Mouse (Mus musculus) liver, embryonic 14 days (tissue): ENCODE measurements around the gene Ccdc85b. TPM values are rescaled to one million over a fixed set of nuclear protein-coding genes. Genes with fewer than 3 reads are reported as not detected.

Experiments used
- polyA plus RNA-seq: library from polyadenylated mRNA; depleted of rRNA; stranded (reverse); fragments of >200 nt; gene quantifications from 2 replicates; pipeline ENCODE4 v1.2.3, GENCODE M21; 2012; rRNA removed

Gene Ccdc85b
- polyA plus RNA-seq = 1.2 and 1.4 TPM in 2 replicates

GRCm38 (mm10) chr19:5457746-5458442 lies at the start of gene Ccdc85b:
TSS of gene Ccdc85b (minus strand) at chr19:5457894.

GRCm38 (mm10) chr19:5503687-5504086 lies 46.0 kb upstream of the Ccdc85b start, which contains the start of gene 1700020D05Rik:
TSS of gene 1700020D05Rik (minus strand) at chr19:5503787.

GRCm38 (mm10) chr19:5490313-5490897 lies 32.7 kb upstream of the Ccdc85b start, which contains the start of gene Cfl1:
TSS of gene Cfl1 (plus strand) at chr19:5490455.

GRCm38 (mm10) chr19:5487768-5488550 lies 30.3 kb upstream of the Ccdc85b start, which contains the start of gene Mus81:
TSS of gene Mus81 (minus strand) at chr19:5488402.

GRCm38 (mm10) chr19:5473720-5474119 lies 16.0 kb upstream of the Ccdc85b start, which contains the start of gene Efemp2:
TSS of gene Efemp2 (plus strand) at chr19:5473954.

GRCm38 (mm10) chr19:5468374-5468773 lies 10.7 kb upstream of the Ccdc85b start, which contains the start of gene Ctsw:
TSS of gene Ctsw (minus strand) at chr19:5468507.

GRCm38 (mm10) chr19:5460465-5460911 lies 2.8 kb upstream of the Ccdc85b start, which contains the start of gene Fibp:
TSS of gene Fibp (plus strand) at chr19:5460615.

DNA sequence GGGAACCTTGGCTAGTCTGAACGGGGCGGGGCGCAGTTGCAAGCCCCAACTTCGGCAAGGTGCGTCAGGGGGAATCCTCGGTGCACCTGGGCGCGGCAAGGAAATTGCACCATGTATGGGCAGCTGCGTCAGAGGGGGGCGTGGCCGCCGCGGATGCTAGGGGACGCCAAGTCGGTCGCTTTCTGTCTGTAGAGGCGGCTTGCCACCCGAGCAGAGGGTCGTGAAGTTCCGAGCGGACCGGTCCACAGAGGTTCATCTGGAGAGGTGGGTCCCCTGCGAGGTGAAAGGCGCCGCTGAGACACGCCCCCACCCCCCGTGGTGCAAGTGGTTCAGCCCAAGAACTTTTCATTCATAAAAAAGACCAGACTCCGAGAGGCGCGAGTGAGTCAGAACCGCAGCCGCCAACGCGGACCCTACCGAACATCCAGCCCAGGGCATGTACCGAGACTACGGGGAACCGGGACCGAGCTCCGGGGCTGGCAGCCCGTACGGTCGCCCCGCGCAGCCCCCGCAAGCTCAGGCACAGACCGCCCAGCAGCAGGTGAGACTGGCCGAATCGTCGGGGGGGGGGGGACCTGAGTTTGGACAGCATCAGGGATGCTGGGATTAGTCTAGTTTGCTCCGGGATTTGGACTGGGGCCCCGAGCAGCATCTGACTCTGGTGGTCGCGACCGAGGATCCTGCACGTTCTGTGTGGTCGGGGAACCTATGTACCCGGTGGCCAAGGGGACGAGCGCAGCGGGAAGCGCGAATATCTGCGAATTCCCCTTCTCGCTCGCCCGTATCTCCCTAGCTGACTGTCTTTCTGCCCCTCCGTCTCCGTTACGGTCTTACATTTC lies 10.0 kb downstream of the Ccdc85b start, which contains the start of gene Fosl1:
Gene Fosl1, plus strand, starts transcription at position 33 of the 839 bp plus-strand sequence.

DNA sequence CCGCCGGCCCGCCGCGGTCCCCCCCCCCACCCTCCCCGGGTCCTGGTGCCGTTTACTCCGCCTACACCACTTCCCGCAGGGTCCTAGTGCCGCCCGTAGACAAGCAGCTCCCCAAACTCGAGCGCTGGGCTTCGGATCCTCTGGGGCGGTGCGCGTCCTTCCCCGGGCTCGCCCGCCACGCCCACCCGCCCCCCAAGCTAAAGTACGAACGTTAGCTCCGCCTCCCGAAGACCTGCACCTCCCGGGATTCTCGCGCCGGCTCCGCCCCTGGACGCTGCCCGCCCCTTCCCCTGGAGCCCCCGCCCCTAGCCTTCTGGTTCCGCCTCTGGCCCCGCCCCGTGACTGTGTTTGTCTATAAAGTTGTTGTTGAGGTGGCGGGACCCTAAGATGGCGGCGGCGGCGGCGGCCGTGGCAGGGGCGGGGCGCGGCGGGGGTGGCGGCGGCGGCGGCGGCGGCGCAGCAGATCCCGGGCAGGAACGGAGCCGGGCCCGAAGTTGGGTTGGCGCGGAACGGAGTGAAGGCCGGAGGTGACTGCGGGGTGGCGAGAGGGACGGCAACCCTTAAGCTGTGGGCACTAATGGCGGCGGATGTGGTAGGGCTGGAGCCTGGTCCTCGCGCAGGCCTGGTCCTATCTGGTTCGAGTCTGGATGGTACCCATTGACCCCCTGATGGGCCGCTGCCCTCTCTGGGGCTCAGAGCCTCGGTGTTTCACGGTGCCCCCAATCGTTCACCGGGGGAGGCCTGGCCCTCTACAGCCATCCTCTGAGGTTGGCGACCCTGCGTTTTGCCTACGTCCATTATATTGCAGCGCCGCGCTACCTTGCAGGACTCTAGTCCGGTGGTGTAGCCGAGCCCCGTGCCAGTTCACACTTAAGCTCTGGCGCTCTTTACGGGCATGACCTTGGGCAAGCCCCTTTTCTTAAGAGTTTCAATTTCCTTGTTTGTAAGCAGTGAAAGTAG lies 32.6 kb downstream of the Ccdc85b start, which contains the start of the genes Drap1 and AI837181:
Gene Drap1, minus strand, starts transcription at position 198 of the 960 bp plus-strand sequence.
Gene AI837181, plus strand, starts transcription at position 363 of the 960 bp plus-strand sequence.

Other genes with a start within 250 kb of the Ccdc85b start
- 8.0 and 8.3 TPM in 2 replicates for gene Pacs1, start 184.8 kb downstream of the Ccdc85b start, polyA plus RNA-seq
- gene Sf3b2, start 162.4 kb downstream of the Ccdc85b start, polyA plus RNA-seq = 56.0 and 58.5 TPM in 2 replicates
- 0.03 and 0.08 TPM in 2 replicates for gene Gal3st3, start 159.6 kb downstream of the Ccdc85b start, polyA plus RNA-seq
- not detected in 2 replicates for gene Catsper1, start 122.2 kb downstream of the Ccdc85b start, polyA plus RNA-seq
- 0.11 and 0.12 TPM in 2 replicates for gene Cst6, start 108.3 kb downstream of the Ccdc85b start, polyA plus RNA-seq
- 21.5 and 23.3 TPM in 2 replicates for gene Eif1ad, start 91.2 kb downstream of the Ccdc85b start, polyA plus RNA-seq
- gene Banf1, start 90.7 kb downstream of the Ccdc85b start, polyA plus RNA-seq = 133 and 148 TPM in 2 replicates
- gene Sart1, start 69.2 kb downstream of the Ccdc85b start, polyA plus RNA-seq = 23.3 and 24.9 TPM in 2 replicates
- 0.01 and 0.09 TPM in 2 replicates for gene Tsga10ip, start 55.4 kb downstream of the Ccdc85b start, polyA plus RNA-seq
- gene Drap1, start 32.9 kb downstream of the Ccdc85b start, polyA plus RNA-seq = 68.6 and 80.7 TPM in 2 replicates
- gene AI837181, start 32.8 kb downstream of the Ccdc85b start, polyA plus RNA-seq = 13.6 and 16.4 TPM in 2 replicates
- 0.01 TPM in 1 of 2 replicates, not detected in the other for gene Fosl1, start 10.3 kb downstream of the Ccdc85b start, polyA plus RNA-seq
- 23.0 and 23.8 TPM in 2 replicates for gene Fibp, start 2.7 kb upstream of the Ccdc85b start, polyA plus RNA-seq
- 0.06 and 0.07 TPM in 2 replicates for gene Ctsw, start 10.6 kb upstream of the Ccdc85b start, polyA plus RNA-seq
- 10.5 and 10.6 TPM in 2 replicates for gene Efemp2, start 16.1 kb upstream of the Ccdc85b start, polyA plus RNA-seq
- 11.9 and 12.6 TPM in 2 replicates for gene Mus81, start 30.5 kb upstream of the Ccdc85b start, polyA plus RNA-seq
- 433 and 538 TPM in 2 replicates for gene Cfl1, start 32.6 kb upstream of the Ccdc85b start, polyA plus RNA-seq
- 0.45 and 0.81 TPM in 2 replicates for gene 1700020D05Rik, start 45.9 kb upstream of the Ccdc85b start, polyA plus RNA-seq
- gene Snx32, start 52.6 kb upstream of the Ccdc85b start, polyA plus RNA-seq = 6.9 and 8.5 TPM in 2 replicates
- 0.02 TPM in 1 of 2 replicates, not detected in the other for gene Ovol1, start 102.8 kb upstream of the Ccdc85b start, polyA plus RNA-seq
- gene Ap5b1, start 110.1 kb upstream of the Ccdc85b start, polyA plus RNA-seq = 0.88 and 1.3 TPM in 2 replicates
- gene Rnaseh2c, start 144.0 kb upstream of the Ccdc85b start, polyA plus RNA-seq = 77.3 and 81.5 TPM in 2 replicates
- gene Kat5, start 152.3 kb upstream of the Ccdc85b start, polyA plus RNA-seq = 29.8 and 30.0 TPM in 2 replicates
- 12.2 and 17.0 TPM in 2 replicates for gene Rela, start 179.6 kb upstream of the Ccdc85b start, polyA plus RNA-seq
- 23.2 and 25.6 TPM in 2 replicates for gene Sipa1, start 205.8 kb upstream of the Ccdc85b start, polyA plus RNA-seq
- 11.5 and 13.8 TPM in 2 replicates for gene Map3k11, start 230.8 kb upstream of the Ccdc85b start, polyA plus RNA-seq
- 14.3 and 19.3 TPM in 2 replicates for gene Pcnx3, start 231.0 kb upstream of the Ccdc85b start, polyA plus RNA-seq
- gene Kcnk7, start 246.5 kb upstream of the Ccdc85b start, polyA plus RNA-seq = 0.05 TPM in 1 of 2 replicates, not detected in the other